Mouse (Mus musculus) stomach, embryonic 16.5 days (tissue): ENCODE results near the gene Homez. TPM values are rescaled to one million over a fixed set of nuclear protein-coding genes. Genes with fewer than 3 reads are reported as not detected.

Experiments
- ATAC-seq: fragments of 200-750 bp; cut with Nextera tagmentation; 2 replicates; pipeline ENCODE4 v1.8.0; 2017; ENCODE audit warnings: moderate number of reproducible peaks, moderate TSS enrichment; ENCODE audit not compliant: insufficient read depth, low FRiP score
- H3K27ac ChIP-seq: fragments of 300-500 bp; sonication (generic); 2 replicates; pipeline ENCODE4 v1.5.1; 2014; ENCODE audit warnings: low read length
- H3K27me3 ChIP-seq: fragments of 300-500 bp; sonication (generic); 2 replicates; pipeline ENCODE4 v1.6.1; 2014; ENCODE audit warnings: low read length, control low read depth, mixed read lengths; ENCODE audit not compliant: control insufficient read depth, insufficient read depth
- H3K36me3 ChIP-seq: fragments of 300-500 bp; sonication (generic); 2 replicates; pipeline ENCODE4 v1.6.1; 2014; ENCODE audit warnings: low read length; ENCODE audit not compliant: control insufficient read depth, insufficient read depth
- H3K4me1 ChIP-seq: fragments of 300-500 bp; sonication (generic); 2 replicates; pipeline ENCODE4 v1.6.1; 2014; ENCODE audit warnings: low read length, control low read depth, mixed read lengths; ENCODE audit not compliant: control insufficient read depth, insufficient read depth
- H3K4me2 ChIP-seq: fragments of 300-500 bp; sonication (generic); 2 replicates; pipeline ENCODE4 v1.6.1; 2014; ENCODE audit warnings: low read depth, low read length, mixed read lengths
- H3K4me3 ChIP-seq: fragments of 300-500 bp; sonication (generic); replicated peaks from 2 replicates; pipeline ENCODE4 v1.5.1; 2014; ENCODE audit warnings: mild to moderate bottlenecking, low read length
- H3K9ac ChIP-seq: fragments of 300-500 bp; sonication (generic); 2 replicates; pipeline ENCODE4 v1.6.1; 2014; ENCODE audit warnings: low read length
- H3K9me3 ChIP-seq: fragments of 300-500 bp; sonication (generic); replicated peaks from 2 replicates; pipeline ENCODE4 v1.6.1; 2016; ENCODE audit warnings: low read length, control low read depth; ENCODE audit not compliant: control insufficient read depth
- WGBS: fragments of 180-500 bp; shearing (Covaris S2); extraction: QIAGEN DNeasy Blood & Tissue Kit; methylation state at CpG from one replicate; pipeline ENCODE4 v1.1.7; 2014; 5-methylcytosine and 5-hydroxymethylcytosine counted together
- polyA plus RNA-seq: library from polyadenylated mRNA; unstranded; fragments of >200 nt; fragmentation: Nextera tagmentation; extraction: Ambion mirVana; gene quantifications from 2 replicates; pipeline ENCODE4 v1.2.1, GENCODE M21; 2015

The Homez gene
- 7.7 and 8.6 TPM in 2 replicates for polyA plus RNA-seq

- no peak for ATAC-seq
- WGBS = 89% methylated on average over 5 of the region's 5 CpGs
- no peaks in the 10 kb centered on the region for H3K27me3 ChIP-seq
- H3K9ac ChIP-seq = no peak within 1 kb of the TSS
- no peaks in the 10 kb centered on the region for H3K36me3 ChIP-seq
- H3K4me1 ChIP-seq = peaks cover 3% of the 10 kb centered on the region
- H3K4me2 ChIP-seq = no peak within 1 kb of the TSS
- no peak within 1 kb of the TSS for H3K4me3 ChIP-seq
- H3K9me3 ChIP-seq = no peaks in the 10 kb centered on the region
- H3K27ac ChIP-seq = no peak within 1 kb of the TSS
Measured at GRCm38 (mm10) chr14:54870861-54871260, at the start of gene Homez. TSS of gene Homez (minus strand) at chr14:54870961.

GRCm38 (mm10) chr14:54920076-54920685 is 49.4 kb upstream of the Homez start:
- Histone ChIP-seq H3K4me1 (peaks cover 10% of the 10 kb centered on the region), H3K4me3 (no peak overlapping the region), H3K36me3 (peaks cover 15% of the 10 kb centered on the region), H3K9ac (no peak overlapping the region), H3K27ac (no peak overlapping the region), H3K9me3 (no peaks in the 10 kb centered on the region), H3K4me2 (no peak overlapping the region), H3K27me3 (no peaks in the 10 kb centered on the region)
- no peak for ATAC-seq
- 89% methylated on average over 16 of the region's 16 CpGs for WGBS

- H3K4me3 ChIP-seq = peak overlapping the region; percentile 84
- H3K4me2 ChIP-seq = peak overlapping the region; percentile 90
- no peaks in the 10 kb centered on the region for H3K27me3 ChIP-seq
- H3K4me1 ChIP-seq = peaks cover 7% of the 10 kb centered on the region
- H3K9me3 ChIP-seq = no peaks in the 10 kb centered on the region
- H3K9ac ChIP-seq = peak overlapping the region; percentile 90
- no peak for ATAC-seq
- peak overlapping the region; percentile 74 for H3K27ac ChIP-seq
- WGBS = 16% methylated on average over 10 of the region's 10 CpGs
- H3K36me3 ChIP-seq = no peaks in the 10 kb centered on the region; the same call in 1 of the 2 replicates
Measured at GRCm38 (mm10) chr14:54913343-54913742, 42.6 kb upstream of the Homez start.

- peak within 1 kb of the TSS; percentile 74 for H3K27ac ChIP-seq
- H3K9me3 ChIP-seq = no peaks in the 10 kb centered on the region
- H3K9ac ChIP-seq = peak within 1 kb of the TSS; percentile 90
- 0% methylated on average over 28 of the region's 28 CpGs for WGBS
- peak within 1 kb of the TSS; percentile 90 for H3K4me2 ChIP-seq
- H3K4me1 ChIP-seq = peaks cover 7% of the 10 kb centered on the region
- H3K4me3 ChIP-seq = peak within 1 kb of the TSS; percentile 84
- H3K36me3 ChIP-seq = no peaks in the 10 kb centered on the region; the same call in 1 of the 2 replicates
- ATAC-seq = peak; percentile 92
- H3K27me3 ChIP-seq = no peaks in the 10 kb centered on the region
Measured at GRCm38 (mm10) chr14:54912886-54913285, 42.1 kb upstream of the Homez start, which contains the start of gene Slc22a17. TSS of gene Slc22a17 (minus strand) at chr14:54913132.

- Histone ChIP-seq H3K4me3 (peak overlapping the region; percentile 84), H3K9ac (peak overlapping the region; percentile 90)
- peak; percentile 54 for ATAC-seq
Measured at GRCm38 (mm10) chr14:54912109-54912850, 41.5 kb upstream of the Homez start.

GRCm38 (mm10) chr14:54908682-54909081 is 37.9 kb upstream of the Homez start:
- H3K27ac ChIP-seq = no peak overlapping the region
- no peak overlapping the region for H3K4me2 ChIP-seq
- no peaks in the 10 kb centered on the region for H3K9me3 ChIP-seq
- ATAC-seq = no peak
- WGBS = 77% methylated on average over 7 of the region's 7 CpGs
- peaks cover 12% of the 10 kb centered on the region; the same call in 1 of the 2 replicates for H3K36me3 ChIP-seq
- peaks cover 7% of the 10 kb centered on the region for H3K4me1 ChIP-seq
- no peak overlapping the region for H3K9ac ChIP-seq
- H3K27me3 ChIP-seq = no peaks in the 10 kb centered on the region
- H3K4me3 ChIP-seq = no peak overlapping the region

More at GRCm38 (mm10) chr14:54912109-54912850, 41.5 kb upstream of the Homez start:
- Histone ChIP-seq H3K9me3 (no peaks in the 10 kb centered on the region), H3K4me1 (peaks cover 7% of the 10 kb centered on the region), H3K27ac (peak overlapping the region; percentile 74), H3K4me2 (peak overlapping the region; percentile 90), H3K27me3 (no peaks in the 10 kb centered on the region), H3K36me3 (peaks cover 3% of the 10 kb centered on the region; the same call in 1 of the 2 replicates)
- WGBS = 2% methylated on average over 59 of the region's 69 CpGs

GRCm38 (mm10) chr14:54903641-54904040 is 32.9 kb upstream of the Homez start:
- peaks cover 12% of the 10 kb centered on the region; the same call in 1 of the 2 replicates for H3K36me3 ChIP-seq
- ATAC-seq = no peak
- no peak overlapping the region for H3K27ac ChIP-seq
- H3K27me3 ChIP-seq = no peaks in the 10 kb centered on the region
- WGBS = 81% methylated on average over 4 of the region's 4 CpGs
- H3K9me3 ChIP-seq = no peaks in the 10 kb centered on the region
- H3K4me3 ChIP-seq = no peak overlapping the region
- no peak overlapping the region for H3K9ac ChIP-seq
- H3K4me2 ChIP-seq = no peak overlapping the region
- H3K4me1 ChIP-seq = no peaks in the 10 kb centered on the region

- Histone ChIP-seq H3K27ac (no peak overlapping the region), H3K9ac (no peak overlapping the region), H3K4me3 (no peak overlapping the region), H3K4me1 (peaks cover 3% of the 10 kb centered on the region; the same call in 1 of the 2 replicates), H3K36me3 (peaks cover 17% of the 10 kb centered on the region), H3K27me3 (no peaks in the 10 kb centered on the region), H3K9me3 (no peaks in the 10 kb centered on the region), H3K4me2 (no peak overlapping the region)
- ATAC-seq = peak; percentile 61; the same call in 1 of the 2 replicates
- WGBS = under 1% methylated on average over 3 of the region's 3 CpGs
Measured at GRCm38 (mm10) chr14:54900383-54900782, 29.6 kb upstream of the Homez start.

- no peak overlapping the region; the same call in 1 of the 2 replicates for H3K9ac ChIP-seq
- H3K27me3 ChIP-seq = no peaks in the 10 kb centered on the region
- 47% methylated on average over 2 of the region's 2 CpGs for WGBS
- no peak overlapping the region for H3K4me2 ChIP-seq
- H3K36me3 ChIP-seq = peaks cover 17% of the 10 kb centered on the region
- no peak overlapping the region; the same call in 1 of the 2 replicates for H3K27ac ChIP-seq
- no peak overlapping the region for H3K4me3 ChIP-seq
- H3K4me1 ChIP-seq = peaks cover 12% of the 10 kb centered on the region; the same call in 1 of the 2 replicates
- ATAC-seq = no peak
- no peaks in the 10 kb centered on the region for H3K9me3 ChIP-seq
Measured at GRCm38 (mm10) chr14:54897445-54897844, 26.7 kb upstream of the Homez start.
